Mouse (Mus musculus) testis, adult 2 months (tissue): ENCODE results near the gene Jpt2. TPM values are rescaled to one million over a fixed set of nuclear protein-coding genes. Genes with fewer than 3 reads are reported as not detected.

ENCODE experiments used
- H3K27ac ChIP-seq: fragments of 200-500 bp; 2 replicates; pipeline ENCODE4 v1.5.1; 2012; ENCODE audit warnings: low read depth, low read length; ENCODE audit not compliant: control insufficient read depth, insufficient read depth
- H3K27me3 ChIP-seq: fragments of 200-500 bp; 2 replicates; pipeline ENCODE4 v1.6.1; 2012; ENCODE audit warnings: mild to moderate bottlenecking, low read length, moderate library complexity; ENCODE audit not compliant: control insufficient read depth, insufficient read depth
- H3K36me3 ChIP-seq: fragments of 200-500 bp; 2 replicates; pipeline ENCODE4 v1.6.1; 2012; ENCODE audit warnings: mild to moderate bottlenecking, low read length; ENCODE audit not compliant: control insufficient read depth, insufficient read depth
- H3K4me1 ChIP-seq: fragments of 200-500 bp; 2 replicates; pipeline ENCODE4 v1.6.1; 2012; ENCODE audit warnings: low read length; ENCODE audit not compliant: control insufficient read depth, insufficient read depth
- H3K4me3 ChIP-seq: fragments of 200-500 bp; 2 replicates; pipeline ENCODE4 v1.5.1; 2012; ENCODE audit warnings: low read depth, mild to moderate bottlenecking, low read length, moderate library complexity, mixed read lengths; ENCODE audit not compliant: control insufficient read depth
- CTCF ChIP-seq: fragments of 200-500 bp; IDR thresholded peaks from 2 replicates; pipeline ENCODE4 v1.5.1; 2012; ENCODE audit warnings: low read depth, mild to moderate bottlenecking, inconsistent platforms, low read length, moderate library complexity; ENCODE audit not compliant: control insufficient read depth, insufficient read depth, insufficient replicate concordance
- POLR2A ChIP-seq: fragments of 200-500 bp; IDR thresholded peaks from 2 replicates; pipeline ENCODE4 v1.6.1; 2012; ENCODE audit warnings: low read depth, mild to moderate bottlenecking, inconsistent platforms, low read length, moderate library complexity; ENCODE audit not compliant: control insufficient read depth
- polyA plus RNA-seq: library from polyadenylated mRNA; depleted of rRNA; stranded (reverse); fragments of >200 nt; gene quantifications from 2 replicates; pipeline ENCODE4 v1.2.3, GENCODE M21; 2012

The Jpt2 gene
- polyA plus RNA-seq, 1 experiment = 5.4 TPM

GRCm38 (mm10) chr17:24903767-24904166 is 56.7 kb downstream of the Jpt2 start:
- Histone ChIP-seq H3K4me1 (no peaks in the 10 kb centered on the region), H3K27ac (no peak overlapping the region), H3K27me3 (no peaks in the 10 kb centered on the region), H3K36me3 (peaks cover 5% of the 10 kb centered on the region), H3K4me3 (no peak overlapping the region)
- TF ChIP-seq POLR2A (no peak), CTCF (no peak)

GRCm38 (mm10) chr17:24902671-24903474 is 57.6 kb downstream of the Jpt2 start:
- no peaks in the 10 kb centered on the region for H3K4me1 ChIP-seq
- H3K36me3 ChIP-seq = peaks cover 5% of the 10 kb centered on the region
- no peak overlapping the region for H3K4me3 ChIP-seq
- no peak overlapping the region for H3K27ac ChIP-seq
- H3K27me3 ChIP-seq = no peaks in the 10 kb centered on the region
- no peak for TF ChIP-seq POLR2A
- no peak for TF ChIP-seq CTCF

- Histone ChIP-seq H3K36me3 (peaks cover 5% of the 10 kb centered on the region), H3K4me1 (peaks cover under 1% of the 10 kb centered on the region; the same call in 1 of the 2 replicates), H3K27me3 (no peaks in the 10 kb centered on the region), H3K4me3 (no peak overlapping the region), H3K27ac (no peak overlapping the region)
- no peak for TF ChIP-seq POLR2A
- no peak for TF ChIP-seq CTCF
These were observed 58.4 kb downstream of the Jpt2 start for GRCm38 (mm10) chr17:24902124-24902523.

- Histone ChIP-seq H3K4me1 (peaks cover 15% of the 10 kb centered on the region), H3K27ac (no peak overlapping the region), H3K36me3 (peaks cover 3% of the 10 kb centered on the region), H3K4me3 (no peak overlapping the region), H3K27me3 (no peaks in the 10 kb centered on the region)
- TF ChIP-seq CTCF = no peak
- TF ChIP-seq POLR2A = no peak
These were observed 60.5 kb downstream of the Jpt2 start for GRCm38 (mm10) chr17:24900014-24900413.

- Histone ChIP-seq H3K4me3 (no peak overlapping the region), H3K4me1 (peaks cover 18% of the 10 kb centered on the region), H3K36me3 (no peaks in the 10 kb centered on the region; the same call in none of the 2 replicates), H3K27ac (no peak overlapping the region), H3K27me3 (no peaks in the 10 kb centered on the region)
- no peak for TF ChIP-seq CTCF
- TF ChIP-seq POLR2A = no peak
These were observed 61.3 kb downstream of the Jpt2 start for GRCm38 (mm10) chr17:24899153-24899552.

- no peaks in the 10 kb centered on the region for H3K27me3 ChIP-seq
- TF ChIP-seq POLR2A (no peak), CTCF (no peak)
- peak overlapping the region; percentile 5; the same call in 1 of the 2 replicates for H3K27ac ChIP-seq
- H3K4me1 ChIP-seq = peaks cover 20% of the 10 kb centered on the region
- H3K4me3 ChIP-seq = peak overlapping the region; percentile 22
- no peaks in the 10 kb centered on the region; the same call in none of the 2 replicates for H3K36me3 ChIP-seq
These were observed 62.2 kb downstream of the Jpt2 start for GRCm38 (mm10) chr17:24898041-24898854.

GRCm38 (mm10) chr17:24897600-24897999 is 62.9 kb downstream of the Jpt2 start:
- Histone ChIP-seq H3K36me3 (no peaks in the 10 kb centered on the region; the same call in 1 of the 2 replicates), H3K4me3 (peak overlapping the region; percentile 22)
- peak; percentile 58; the same call in 1 of the 2 replicates for TF ChIP-seq POLR2A
- no peak for TF ChIP-seq CTCF

More at GRCm38 (mm10) chr17:24897600-24897999, 62.9 kb downstream of the Jpt2 start:
- H3K27me3 ChIP-seq = no peaks in the 10 kb centered on the region
- peak overlapping the region; percentile 5; the same call in 1 of the 2 replicates for H3K27ac ChIP-seq
- peaks cover 20% of the 10 kb centered on the region for H3K4me1 ChIP-seq
